ENCODE assay signal across 8 mouse cellular contexts in the genomic region with DNA sequence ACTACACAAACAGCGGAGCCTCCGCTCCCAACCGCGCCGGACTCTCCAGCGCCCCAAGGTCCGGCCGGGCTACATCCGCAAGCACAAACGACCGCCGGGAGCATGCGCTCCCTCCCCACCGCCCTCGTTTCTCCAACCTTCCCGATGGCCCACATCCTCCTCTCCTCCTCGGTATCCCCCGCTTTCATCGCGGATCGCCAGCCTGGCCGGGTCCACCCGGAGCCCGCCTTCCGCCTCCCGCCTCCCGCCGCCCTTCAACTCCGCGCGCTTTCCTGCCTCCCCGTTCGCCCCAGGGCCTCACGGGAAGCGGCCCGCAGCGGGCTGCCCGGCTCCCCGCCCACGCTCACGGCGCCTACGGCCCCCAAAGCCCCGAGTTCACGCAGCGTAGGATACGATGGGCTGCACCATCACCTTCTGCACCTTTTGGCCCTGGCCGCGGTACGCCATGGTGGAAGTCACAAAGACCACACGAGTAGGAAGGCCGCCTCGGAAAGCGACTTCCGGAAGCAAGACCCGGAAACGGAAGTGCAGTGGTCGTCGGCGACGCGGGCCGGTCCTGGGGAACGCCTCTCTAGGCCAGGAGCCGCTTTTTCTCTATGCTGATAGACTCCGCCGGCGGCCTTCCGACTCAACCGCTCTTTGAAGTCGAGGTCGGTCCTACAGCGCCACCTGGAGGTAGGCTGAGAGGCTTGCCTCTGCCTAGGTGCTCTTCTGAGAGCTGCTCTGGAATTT. TPM values are rescaled to one million over a fixed set of nuclear protein-coding genes. Genes with fewer than 3 reads are reported as not detected.
DNase-seq lines count a peak whose midpoint lies in the region; ATAC-seq lines count a peak whose summit lies in the region.

A gene (minus strand): TSS at position 521 of the 732 bp plus-strand sequence.

- peak; percentile 99 for ATAC-seq in inflammation-experienced regulatory T-cells, adult 6 months
- peak; percentile 97 for ATAC-seq in megakaryocyte-erythroid progenitor cell, adult 5-6 weeks (replicated peaks; ENCODE audit: low FRiP score, low TSS enrichment, poor library complexity, severe bottlenecking)

- intact Hi-C loops in gastrocnemius, postnatal 14 days (cut with DNase I; ENCODE audit: low total_unique reads): loop anchor here (5.0 kb wide), 2 partner anchors 228 to 298 kb away; no protein-coding TSS in a partner anchor
- intact Hi-C loops in left cerebral cortex, postnatal 10 days (cut with DNase I): loop anchor here (1.0 to 10.0 kb wide), 5 partner anchors 229 to 575 kb away; a partner anchor contains a TSS

- DNase-seq in adrenal gland, adult (ENCODE audit: inconsistent age in 2 of 2, low spot score in 1 of 2): peak; percentile 96 to 99
- DNase-seq in embryo, embryonic 10.5 days (ENCODE audit: low spot score): peak; percentile 100
- peak; percentile 97 for DNase-seq in gastrocnemius, postnatal 14 days
- peak; percentile 94 to 98 for DNase-seq in left cerebral cortex, postnatal 10 days (ENCODE audit: extremely low spot score in 1 of 2, low spot score in 2 of 2)
- peak; percentile 93 for DNase-seq in right cerebral cortex, postnatal 25 days
- DNase-seq in urinary bladder, postnatal 4 days (ENCODE audit: low spot score in 2 of 2): peak; percentile 94 to 98

RNA-seq across cellular contexts. Expression of the gene that starts here (rescaled TPM):
- total RNA-seq in gastrocnemius, postnatal 14 days (2021): 10 to 100 TPM; 67.9 to 72.9 TPM
- polyA plus RNA-seq in inflammation-experienced regulatory T-cells, adult 6 months (2017; shearing (Covaris generic)): 100 to 1,000 TPM; 348 to 504 (median 400) TPM
- 10 to 100 TPM; 81.4 to 91.9 TPM for total RNA-seq in left cerebral cortex, postnatal 10 days (2021)
- 649 and 758 TPM in 2 replicates for total RNA-seq in megakaryocyte-erythroid progenitor cell, adult 5-6 weeks (2014; fragmentation: Nextera tagmentation)
- total RNA-seq in megakaryocyte-erythroid progenitor cell, adult 5-6 weeks (2017): 342 and 504 TPM in 2 replicates

Comparison
In these comparisons a context has a peak if more than half of its experiments do, and no peak if none do; other contexts are left out.
1. Peak in every context shown above with its lines: DNase-seq and ATAC-seq.